Mouse (Mus musculus): ENCODE results near the gene Mrgprb2.

Gene Mrgprb2

DNA sequence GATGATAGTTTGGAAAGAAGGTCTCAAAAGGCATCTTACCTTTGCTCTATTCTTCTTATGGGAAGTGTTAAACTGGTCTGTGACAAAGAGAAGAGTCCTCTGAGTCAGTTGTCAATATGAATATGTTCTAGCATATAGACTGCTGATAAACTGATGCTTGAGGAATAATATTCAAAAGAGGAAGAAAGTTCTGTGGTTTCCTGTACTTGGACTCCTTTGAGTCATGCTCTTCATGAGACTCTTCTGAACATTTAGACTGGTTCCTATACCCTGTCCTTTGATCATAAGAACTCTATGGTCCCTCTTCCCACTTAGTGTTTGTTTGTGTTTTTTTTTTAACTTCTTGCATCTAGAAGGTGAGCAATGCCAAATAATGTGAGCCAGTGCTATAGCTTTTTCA, at the start of gene Mrgprb2:
Mrgprb2 (minus strand) TSS at position 101 of the 400 bp plus-strand sequence.
- no peak for DNase-seq
